Mouse (Mus musculus): Measurements from ENCODE around the gene Pik3r6.

DNA sequence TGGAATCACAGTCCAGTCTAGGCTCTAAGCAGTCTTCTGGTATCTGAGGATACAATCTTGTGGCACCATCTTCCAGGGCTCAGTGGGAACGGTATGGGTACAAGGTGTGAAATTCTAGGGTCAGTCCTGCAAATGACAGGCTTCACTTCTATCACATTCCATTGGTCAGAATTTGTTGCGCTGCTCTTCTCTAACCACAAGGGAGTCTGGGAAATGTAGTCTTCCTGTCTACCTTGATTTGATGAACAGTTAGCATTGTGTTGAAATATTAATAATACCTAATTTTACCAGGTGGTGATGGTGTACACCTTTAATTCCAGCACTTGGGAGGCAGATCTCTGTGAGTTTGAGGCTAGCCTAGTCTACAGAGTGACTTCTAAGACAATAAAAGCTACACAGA lies 17.6 kb downstream of the Pik3r6 start:
- TF ChIP-seq CTCF (IDR thresholded peaks at IDR 0.05; ENCODE audit: control insufficient read depth, insufficient read depth, insufficient replicate concordance, low read depth, low read length): no peak
- TF ChIP-seq POLR2A (IDR thresholded peaks at IDR 0.05; ENCODE audit: control insufficient read depth, low read depth, low read length): no peak

Measured in testis, adult 2 months (tissue).